Mouse (Mus musculus): ENCODE results near the gene Fam83b.

GRCm38 (mm10) chr9:76566515-76567280 lies at the start of gene Fam83b:
- 0 out of 2 replicates have a peak, but pooled peaks have one; percentile 15 for TF ChIP-seq CTCF (IDR thresholded peaks at IDR 0.05; ENCODE audit: low read depth)
- no peak for TF ChIP-seq EP300 (IDR thresholded peaks at IDR 0.05; ENCODE audit: low read depth)
